Mouse (Mus musculus): ENCODE data around the gene Fbxl21.

Fbxl21 gene

DNA sequence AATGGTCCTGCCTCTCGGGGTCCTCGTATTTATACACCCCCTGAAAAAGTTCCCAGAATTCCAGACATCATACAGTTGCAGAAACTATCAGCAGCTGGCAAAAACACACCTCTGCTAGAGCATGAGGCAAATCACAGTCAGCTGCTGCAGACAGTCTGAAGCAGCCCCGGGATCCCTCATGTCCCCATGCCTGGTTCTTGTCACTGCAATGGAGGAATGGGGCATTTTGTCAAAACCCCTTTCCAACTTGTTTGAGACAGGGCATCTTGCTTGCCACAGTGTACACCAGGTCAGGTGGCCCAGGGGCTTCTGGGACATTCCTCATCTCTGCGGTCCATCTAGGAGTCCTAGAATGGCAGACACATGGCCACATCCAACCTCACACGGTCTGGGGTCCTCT lies 12.7 kb downstream of the Fbxl21 start:
- DNase-seq (ENCODE audit: low spot score in 2 of 2), result no peak

DNA sequence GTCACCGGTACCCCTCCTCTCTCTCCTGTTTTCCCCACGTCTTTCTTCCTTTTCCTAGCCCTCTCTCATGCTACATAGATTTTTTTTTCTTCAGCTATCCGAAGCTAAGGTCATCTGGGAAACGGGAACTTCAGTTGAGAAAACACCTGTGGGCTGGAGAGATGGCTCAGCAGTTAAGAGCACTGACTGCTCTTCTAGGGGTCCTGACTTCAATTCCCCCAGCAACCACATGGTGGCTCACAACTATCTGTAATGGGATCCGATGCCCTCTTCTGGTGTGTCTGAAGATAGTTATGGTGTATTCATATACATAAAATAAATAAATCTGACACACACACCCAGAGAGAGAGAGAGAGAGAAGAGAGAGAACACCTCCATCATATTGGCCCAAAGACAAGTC lies 13.3 kb downstream of the Fbxl21 start:
- DNase-seq (ENCODE audit: low spot score in 2 of 2), result no peak

DNA sequence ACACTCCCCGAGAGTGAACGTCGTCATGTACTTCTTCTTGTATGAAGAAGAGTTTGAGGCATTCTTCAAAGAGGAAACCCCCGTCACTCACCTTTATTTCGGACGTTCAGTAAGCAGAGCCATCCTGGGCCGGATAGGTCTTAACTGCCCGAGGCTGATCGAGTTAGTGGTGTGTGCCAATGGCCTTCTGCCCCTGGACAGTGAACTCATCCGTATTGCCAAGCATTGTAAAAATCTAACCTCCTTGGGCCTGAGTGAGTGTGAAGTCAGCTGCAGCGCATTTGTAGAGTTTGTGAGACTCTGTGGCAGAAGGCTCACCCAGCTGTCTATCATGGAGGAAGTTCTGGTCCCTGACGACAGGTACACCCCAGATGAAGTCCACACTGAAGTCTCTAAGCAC lies 14.8 kb downstream of the Fbxl21 start:
- DNase-seq (ENCODE audit: low spot score in 2 of 2), result no peak

DNA sequence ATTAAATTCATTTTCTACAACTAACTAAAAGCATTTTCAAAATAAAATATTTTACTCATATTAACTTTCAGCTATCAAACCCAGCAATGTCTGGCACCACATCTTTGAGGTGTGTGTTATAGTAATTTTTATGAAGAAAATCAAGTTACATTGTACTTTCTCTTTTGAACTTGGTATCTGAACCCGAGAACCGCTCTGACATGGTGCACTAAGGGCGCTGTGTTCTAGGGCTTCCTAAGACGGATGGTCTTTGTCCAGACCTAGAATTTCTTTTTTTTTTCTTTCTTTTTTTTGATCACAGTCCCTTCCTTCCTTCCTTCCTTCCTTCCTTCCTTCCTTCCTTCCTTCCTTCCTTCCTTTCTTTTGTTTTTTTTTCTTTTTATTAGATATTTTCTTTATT lies 17.6 kb downstream of the Fbxl21 start:
- peak in 1 of 2 experiments; percentile 51 for DNase-seq (ENCODE audit: low spot score in 2 of 2)

DNA sequence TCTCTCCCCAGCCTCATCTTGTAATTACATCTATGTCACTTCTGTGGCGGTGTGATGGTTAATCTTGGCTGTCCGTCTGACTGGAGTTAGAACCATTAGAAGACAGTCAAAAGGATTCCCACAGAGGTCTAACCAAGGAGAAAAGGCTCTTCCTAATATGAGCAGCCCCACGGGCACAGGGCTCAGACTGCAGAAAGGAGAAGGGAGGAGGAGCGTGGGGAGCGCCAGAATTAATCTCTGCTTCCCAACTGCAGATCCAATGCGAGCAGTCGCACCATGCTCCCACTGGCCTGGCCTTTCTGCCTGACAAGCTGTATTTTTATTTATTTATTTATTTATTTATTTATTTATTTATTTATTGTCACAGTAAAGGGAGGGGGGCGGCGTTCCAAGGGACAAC lies 21.5 kb downstream of the Fbxl21 start:
- no peak for DNase-seq (ENCODE audit: low spot score in 2 of 2)

DNA sequence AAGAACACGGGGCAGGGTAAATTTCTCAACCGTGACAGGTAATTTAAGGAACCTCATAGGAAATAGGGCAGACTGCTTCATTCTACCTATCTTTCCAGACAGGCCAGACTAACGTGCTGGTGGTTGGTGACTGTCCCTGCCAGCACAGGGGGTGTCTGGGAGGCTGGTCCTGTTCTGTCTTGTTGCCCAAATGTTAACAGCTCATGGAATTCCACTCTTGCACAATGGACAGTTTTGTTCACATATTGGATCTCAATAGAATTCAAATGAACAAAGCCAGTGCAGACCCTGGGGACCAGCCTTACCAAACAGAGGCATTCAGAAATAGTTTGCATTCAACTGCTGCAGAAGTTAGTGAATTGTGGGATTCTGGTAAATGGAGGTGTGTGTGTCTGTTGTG lies 22.7 kb downstream of the Fbxl21 start:
- no peak for DNase-seq (ENCODE audit: low spot score in 2 of 2)

DNA sequence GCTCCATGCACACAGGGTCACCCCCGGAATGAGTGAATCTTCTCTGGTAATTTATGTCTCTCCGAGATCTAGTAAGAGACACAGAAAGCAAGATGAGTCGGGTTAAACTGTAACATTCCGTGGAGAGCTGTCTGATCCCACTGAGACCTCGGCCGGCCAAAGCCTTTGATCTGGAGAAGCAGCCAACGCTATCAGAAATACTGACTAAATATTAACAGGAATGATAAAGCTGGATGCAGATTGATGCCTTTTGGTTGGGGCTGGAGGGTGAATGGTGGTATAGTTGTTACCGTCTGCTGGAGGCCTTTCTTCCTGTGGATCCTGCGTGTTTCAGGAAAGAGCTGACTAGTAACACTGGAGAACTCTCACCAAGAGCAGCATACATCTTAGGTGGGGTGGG lies 26.1 kb downstream of the Fbxl21 start, which contains the start of gene Lect2:
Lect2 (minus strand) TSS at position 102 of the 400 bp plus-strand sequence.
- no peak for DNase-seq (ENCODE audit: low spot score in 2 of 2)

DNA sequence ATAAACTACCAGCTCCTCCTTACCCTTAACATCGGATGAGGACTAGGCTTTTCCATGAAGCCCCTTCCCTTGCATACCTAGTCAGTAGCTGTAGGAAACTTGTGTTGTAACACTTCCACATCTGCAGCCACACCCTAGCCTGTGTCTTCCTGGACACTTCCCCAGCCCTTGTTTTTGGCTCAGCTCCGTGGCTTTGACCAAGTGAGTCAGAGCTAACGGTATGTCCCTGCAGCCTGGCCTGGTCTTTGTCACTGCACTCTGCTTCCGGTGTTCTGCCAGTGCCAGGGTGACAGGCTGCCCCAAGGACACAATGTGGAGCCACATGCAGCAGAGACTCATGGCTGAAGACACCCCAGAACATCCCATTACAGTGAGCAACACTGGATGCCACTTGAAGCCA lies 27.1 kb downstream of the Fbxl21 start:
- DNase-seq (ENCODE audit: low spot score in 2 of 2), result no peak

DNA sequence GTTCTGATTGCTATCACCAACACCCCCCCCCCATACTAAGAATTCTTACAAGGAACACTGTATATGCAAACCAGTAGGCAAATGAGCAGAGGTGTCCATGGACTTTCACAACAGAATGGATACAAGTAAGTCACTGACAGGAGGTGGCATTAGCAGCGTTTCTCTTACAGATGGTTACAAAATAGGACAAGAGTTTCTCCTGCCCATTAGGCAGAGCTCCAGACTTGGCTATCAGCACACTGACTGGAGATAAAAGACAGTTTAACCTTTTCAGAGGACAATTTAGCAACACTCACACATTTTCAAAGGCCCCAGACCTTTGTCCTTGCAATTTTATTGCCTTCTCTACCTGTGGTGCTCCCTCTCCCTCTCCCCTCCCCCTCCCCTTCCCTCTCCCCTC lies 28.3 kb downstream of the Fbxl21 start:
- no peak for DNase-seq (ENCODE audit: low spot score in 2 of 2)

DNA sequence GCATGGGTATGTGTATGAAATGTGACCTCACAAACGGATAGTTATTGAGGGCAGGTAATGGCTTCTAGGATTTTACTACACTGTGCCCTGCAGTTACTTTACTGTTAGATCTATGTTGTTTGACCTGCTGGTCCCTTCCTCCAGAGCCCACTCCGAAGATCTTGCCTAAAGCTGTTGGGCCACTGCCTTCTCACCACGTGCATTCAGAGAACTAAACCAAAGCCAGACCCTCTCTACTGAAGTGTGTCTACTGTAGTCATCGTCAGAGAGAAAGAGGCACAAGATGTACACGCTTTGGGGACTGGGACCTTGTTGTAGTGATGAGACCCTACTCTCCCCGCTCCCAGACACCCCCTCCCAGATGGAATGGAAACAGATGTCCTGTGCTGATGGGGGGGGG lies 29.4 kb downstream of the Fbxl21 start:
- no peak for DNase-seq (ENCODE audit: low spot score in 2 of 2)

DNA sequence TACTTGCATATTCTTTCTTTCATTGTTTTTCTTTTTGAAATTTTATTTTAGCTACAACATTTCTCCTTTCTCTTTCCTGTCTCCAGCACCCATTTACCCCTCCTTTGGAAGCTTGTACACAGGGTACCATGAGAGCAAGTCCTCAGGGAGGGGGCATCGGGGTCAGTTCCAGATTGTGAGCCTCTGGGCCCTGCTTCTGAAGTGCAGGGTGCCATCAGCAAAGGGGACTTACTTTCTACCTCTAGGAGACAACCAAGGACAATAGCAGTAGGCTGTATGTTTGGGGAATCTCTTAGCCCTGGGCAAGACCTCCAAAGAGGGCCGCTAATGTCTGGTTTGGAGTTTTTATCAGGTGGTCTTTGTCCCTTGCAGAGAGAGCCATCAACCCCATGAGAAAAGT lies 31.7 kb downstream of the Fbxl21 start:
- no peak for DNase-seq (ENCODE audit: low spot score in 2 of 2)

DNA sequence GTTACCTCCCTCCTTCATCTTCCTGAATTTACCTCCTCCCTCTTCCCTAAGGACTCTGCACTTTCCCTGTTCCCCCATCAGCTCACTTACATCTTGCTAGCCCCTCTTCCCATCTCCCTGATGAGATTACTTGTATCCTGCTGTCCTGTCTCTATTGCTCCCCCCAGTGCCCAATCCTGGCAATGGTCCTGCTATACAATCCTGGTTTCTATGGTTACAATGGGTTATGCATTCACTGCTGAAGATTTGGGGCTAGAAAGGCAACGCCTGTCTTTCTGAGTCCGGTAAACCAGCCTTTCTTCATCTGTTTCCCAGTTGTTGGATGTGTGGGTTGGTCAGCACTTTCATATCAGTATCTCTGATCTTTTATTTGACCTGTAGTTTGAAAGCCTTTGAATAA lies 32.1 kb downstream of the Fbxl21 start:
- DNase-seq (ENCODE audit: low spot score in 2 of 2), result no peak

DNA sequence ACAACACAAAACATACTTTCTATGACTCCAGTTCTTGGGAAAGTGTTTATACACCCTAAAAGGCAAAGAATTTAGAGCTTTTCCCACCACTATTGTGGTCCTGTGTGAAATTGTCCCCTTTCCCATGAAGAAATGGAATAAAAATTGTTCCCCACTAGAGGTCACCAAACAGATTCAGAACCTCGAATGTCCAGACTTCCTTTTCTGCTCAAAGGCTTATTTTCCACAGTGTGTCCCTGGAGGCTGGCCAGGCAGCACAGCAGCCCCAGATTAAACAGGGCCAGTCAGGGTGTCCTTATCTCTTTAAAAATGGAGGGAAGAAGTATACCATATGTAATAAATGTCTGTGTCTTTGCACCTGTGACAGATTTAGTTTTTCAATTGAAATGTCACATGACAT lies 33.7 kb downstream of the Fbxl21 start:
- no peak for DNase-seq (ENCODE audit: low spot score in 2 of 2)

DNA sequence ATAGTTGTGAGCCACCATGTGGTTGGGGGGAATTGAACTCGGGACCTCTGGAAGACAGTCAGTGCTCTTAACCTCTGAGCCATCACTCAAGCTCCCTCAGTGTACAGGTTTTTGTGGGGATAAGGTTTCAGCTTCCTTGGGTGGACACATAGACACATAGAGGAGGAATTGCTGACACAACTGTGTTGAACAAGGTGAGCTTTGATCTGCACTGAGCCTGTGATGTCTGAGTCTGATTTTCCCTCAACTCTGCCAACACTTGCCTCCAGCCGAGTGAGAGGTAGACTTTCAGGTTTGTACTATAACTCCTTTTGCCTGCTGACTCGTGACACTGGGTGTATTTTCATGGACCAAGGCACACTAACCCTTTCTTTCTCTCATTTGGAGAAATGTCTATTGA lies 34.4 kb downstream of the Fbxl21 start:
- no peak for DNase-seq (ENCODE audit: low spot score in 2 of 2)

DNA sequence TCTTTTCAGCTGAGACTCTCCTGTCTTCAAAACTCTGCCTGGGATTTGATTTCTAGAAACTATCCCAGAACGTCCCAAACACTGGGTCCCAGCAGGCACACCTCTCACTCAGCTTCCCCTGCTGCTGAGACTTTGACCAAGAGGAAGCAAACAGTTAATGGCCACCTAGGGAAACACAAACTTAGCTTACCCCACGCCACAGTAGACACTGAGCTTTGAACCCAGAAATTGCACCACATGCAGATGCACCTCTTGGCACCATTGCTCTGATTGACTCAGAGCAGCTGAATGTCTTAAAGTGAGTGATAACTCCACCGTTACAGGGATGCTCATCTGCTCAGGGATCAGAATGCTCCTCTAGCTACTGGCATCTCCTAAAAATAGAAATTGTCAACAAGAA lies 36.5 kb downstream of the Fbxl21 start:
- DNase-seq (ENCODE audit: low spot score in 2 of 2), result no peak

DNA sequence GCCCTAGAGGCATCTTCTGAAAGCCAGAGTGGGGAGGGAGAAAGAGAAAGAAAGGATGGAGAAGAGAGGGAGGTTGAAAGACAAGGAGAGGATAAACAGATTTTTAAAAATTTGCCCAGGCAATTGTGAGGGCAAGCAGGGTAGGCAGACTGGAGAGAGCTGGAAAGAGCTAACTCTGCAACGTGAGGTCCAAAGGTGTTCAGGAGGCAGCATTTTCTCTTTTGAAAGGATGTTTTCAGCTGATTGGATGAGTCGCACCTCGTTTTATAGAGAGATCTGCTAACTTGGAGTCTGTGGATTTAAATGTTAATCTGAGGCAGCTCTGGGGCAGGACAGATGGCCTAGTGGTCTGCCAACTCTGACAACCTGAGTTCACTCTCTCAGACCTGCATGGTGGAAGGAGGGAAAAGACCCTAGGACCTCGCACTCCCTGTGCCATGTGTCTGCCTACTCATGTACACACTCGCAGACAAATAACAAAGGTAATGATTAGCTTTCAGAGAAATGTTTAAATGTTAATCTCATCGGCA lies 37.6 kb downstream of the Fbxl21 start:
- DNase-seq (ENCODE audit: low spot score in 2 of 2), result no peak

DNA sequence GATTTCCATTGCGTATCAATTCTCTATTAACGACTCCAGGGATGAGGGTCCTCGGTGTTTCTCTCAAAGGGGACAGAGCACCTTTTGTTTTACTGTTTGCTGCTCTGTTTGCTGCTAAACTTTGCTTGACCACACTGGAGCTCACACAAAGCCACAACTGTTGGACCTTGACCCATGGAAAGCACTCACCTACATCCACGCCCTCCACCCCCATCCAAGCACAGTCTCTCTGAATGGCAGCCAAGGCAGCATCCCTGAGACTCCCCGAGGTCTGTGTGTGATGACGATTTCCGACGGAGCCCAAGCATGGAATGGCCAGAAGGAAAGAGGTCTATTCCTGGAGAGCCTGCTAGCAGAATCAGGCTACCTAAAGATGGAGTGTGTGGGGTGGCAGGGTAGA lies 38.9 kb downstream of the Fbxl21 start:
- DNase-seq (ENCODE audit: low spot score in 2 of 2), result no peak

DNA sequence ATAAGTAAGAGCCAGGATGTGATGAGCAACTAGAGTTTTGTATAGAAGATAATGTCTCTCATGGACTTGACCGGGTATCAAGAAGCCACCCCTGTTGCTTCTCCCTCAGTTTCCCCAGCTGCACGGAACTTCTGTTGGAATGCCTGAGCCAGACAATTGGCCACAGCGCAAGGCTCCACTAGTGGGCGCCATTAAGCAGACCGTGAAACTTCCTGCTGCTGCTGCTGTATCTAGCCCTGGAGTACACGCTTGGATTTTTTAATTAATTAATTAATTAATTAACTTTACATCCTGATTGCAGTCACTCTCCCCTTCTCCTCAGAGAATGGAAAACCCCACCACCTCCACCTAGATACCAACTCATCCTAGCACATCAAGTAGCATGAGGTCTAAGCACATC lies 40.8 kb downstream of the Fbxl21 start:
- DNase-seq (ENCODE audit: low spot score in 2 of 2), result peak in 1 of 2 experiments; percentile 43

DNA sequence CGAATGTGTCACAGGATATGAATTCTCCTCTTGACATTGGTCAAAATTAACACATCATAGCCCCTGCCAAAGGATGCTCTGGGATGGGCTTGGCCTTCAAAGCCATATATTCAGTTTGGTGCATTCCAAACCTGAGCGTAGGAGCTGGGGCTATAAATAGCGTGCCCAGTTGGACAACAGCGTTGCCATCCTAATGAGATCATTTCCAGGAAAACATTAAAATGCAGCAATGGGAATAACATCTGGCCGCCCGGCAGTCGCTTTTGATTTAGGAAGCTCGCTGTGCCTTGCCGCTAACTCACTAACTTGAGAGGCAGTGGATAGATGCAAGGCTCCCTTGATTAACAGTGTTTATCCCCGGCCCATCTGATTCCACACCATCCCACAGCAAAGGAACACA lies 44.1 kb downstream of the Fbxl21 start:
- DNase-seq (ENCODE audit: low spot score in 2 of 2), result no peak

DNA sequence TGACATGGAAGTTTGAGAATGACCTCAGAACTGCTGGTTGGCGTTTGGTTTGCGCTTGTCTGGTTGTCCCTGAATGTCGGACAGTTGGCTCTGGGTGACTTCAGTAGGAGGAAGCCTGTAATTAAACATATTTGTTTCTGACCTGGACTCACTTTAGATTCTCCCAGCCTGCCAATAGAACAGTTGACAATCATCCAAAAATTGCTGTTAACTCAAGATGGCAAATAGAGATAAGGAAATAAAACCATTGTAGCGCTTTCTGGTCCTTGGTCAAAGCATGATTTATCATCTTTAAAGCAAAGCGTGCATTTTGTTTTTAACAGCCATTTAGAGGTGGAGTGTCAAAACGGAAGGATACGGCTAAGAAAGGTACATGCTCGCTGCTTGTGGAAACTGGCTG lies 49.4 kb downstream of the Fbxl21 start:
- no peak for DNase-seq (ENCODE audit: low spot score in 2 of 2)

DNA sequence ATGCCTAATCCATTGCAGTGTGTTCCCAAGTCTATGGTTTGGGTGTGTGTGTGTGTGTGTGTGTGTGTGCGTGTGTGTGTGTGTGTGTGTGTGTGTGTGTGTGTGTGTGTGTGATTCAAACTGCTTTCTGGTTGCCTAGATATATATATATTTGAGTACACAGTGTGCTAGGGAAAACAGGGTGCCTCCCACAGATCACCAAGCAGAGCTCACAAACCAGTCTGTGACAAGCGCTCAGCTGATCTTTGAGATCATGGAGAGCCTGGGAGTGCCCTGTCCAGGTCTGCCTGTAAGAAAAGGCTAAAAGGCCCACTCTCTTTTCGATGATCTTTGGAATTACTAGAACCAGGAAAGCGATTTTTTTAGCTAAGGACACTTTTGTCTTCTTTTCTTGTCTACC lies 52.8 kb downstream of the Fbxl21 start:
- DNase-seq (ENCODE audit: low spot score in 2 of 2), result no peak

DNA sequence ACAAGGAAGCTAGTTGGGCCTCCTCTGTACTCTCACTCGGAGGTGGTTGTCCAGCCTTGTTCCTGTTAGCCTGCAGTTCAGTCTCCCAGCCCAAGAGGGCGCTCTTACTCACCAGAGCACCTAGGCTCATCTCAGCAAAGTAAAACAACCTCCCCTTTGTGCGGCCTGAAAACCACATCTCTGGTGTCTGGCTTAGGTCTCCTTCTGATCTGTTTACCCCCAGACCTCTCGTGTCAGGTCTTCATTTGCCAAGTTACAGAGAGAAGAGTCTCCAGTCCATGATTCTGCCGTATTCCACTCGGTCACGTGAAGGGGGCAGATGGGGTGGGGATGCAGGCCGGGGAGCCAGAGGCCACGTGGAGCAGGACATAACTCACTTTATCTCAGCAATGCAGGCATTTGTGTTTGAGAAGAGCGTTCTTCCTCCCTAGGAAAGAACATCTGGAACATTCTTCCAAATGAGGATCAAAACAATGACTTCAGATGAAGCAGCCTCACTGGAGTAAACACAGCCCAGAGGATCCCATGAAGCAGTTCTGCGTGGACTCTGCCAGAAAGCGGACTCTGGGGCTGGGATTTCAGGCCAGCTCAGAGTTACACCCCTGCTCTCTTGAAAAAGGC lies 53.5 kb downstream of the Fbxl21 start:
- DNase-seq (ENCODE audit: low spot score in 2 of 2), result peak; percentile 54 to 77

DNA sequence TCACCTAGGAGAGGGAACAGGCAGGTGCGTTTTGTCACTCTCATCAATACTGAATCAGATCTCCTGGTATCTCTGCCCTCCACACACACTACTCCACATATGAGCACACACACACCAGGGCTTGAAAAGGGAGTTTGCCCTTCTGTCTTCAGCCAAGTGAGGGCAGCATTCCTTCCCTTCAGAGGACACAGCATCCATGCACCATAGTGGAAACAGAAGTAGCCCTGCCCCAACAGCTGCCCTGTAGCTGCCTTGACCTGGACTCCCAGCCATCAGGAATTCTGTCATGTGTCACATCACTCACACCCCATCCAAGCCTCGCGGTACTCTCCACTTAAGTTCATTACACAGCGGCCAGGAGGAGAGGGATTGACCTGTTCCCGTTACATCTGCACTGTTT lies 55.8 kb downstream of the Fbxl21 start:
- DNase-seq (ENCODE audit: low spot score in 2 of 2), result no peak

DNA sequence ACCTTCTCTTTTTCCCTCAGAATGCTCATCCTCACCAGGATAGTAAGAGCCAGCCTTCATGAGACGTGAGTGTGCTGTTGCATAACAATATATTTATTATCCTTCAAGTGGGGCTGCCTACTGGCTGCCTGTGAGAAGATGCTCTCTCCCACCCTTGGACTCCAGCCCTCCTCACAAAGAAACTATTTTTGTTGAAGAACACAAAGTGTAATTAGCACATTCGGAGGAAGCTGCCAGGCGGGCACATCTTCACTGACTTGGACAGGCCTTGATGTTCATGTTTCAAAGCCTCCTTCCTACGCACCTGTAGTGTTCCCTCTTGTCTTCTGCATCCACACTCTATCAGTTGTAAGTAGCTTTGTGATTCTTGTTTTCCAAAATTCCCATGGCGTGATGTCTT lies 58.2 kb downstream of the Fbxl21 start:
- DNase-seq (ENCODE audit: low spot score in 2 of 2), result no peak

All from spleen, postnatal 10 days (tissue).